Mouse (Mus musculus) stomach, postnatal 0 days (tissue): ENCODE data around the gene Ktn1.

ENCODE experiments used
- CTCF ChIP-seq: IDR thresholded peaks from 2 replicates; pipeline ENCODE4 v1.5.1; 2016; ENCODE audit warnings: antibody characterized with exemption, low read depth, mild to moderate bottlenecking, moderate library complexity
- EP300 ChIP-seq: optimal IDR thresholded peaks from 2 replicates; pipeline ENCODE3; 2016; ENCODE audit warnings: antibody characterized with exemption

GRCm38 (mm10) chr14:47699126-47699525 lies 50.9 kb downstream of the Ktn1 start:
- TF ChIP-seq CTCF (no peak), EP300 (no peak)
